Mouse (Mus musculus): ENCODE measurements around the gene Ece1.

GRCm38 (mm10) chr4:137908915-137909314, 46.9 kb downstream of the Ece1 start:
- TF ChIP-seq MAX (IDR thresholded peaks at IDR 0.05; ENCODE audit: low read depth) (no peak), POLR2AphosphoS2 (IDR thresholded peaks at IDR 0.05; ENCODE audit: insufficient read length, low read depth) (no peak), POLR2A (IDR thresholded peaks at IDR 0.05; ENCODE audit: insufficient read length, low read depth) (no peak), TCF12 (IDR thresholded peaks at IDR 0.05; ENCODE audit: insufficient read depth, poor library complexity, severe bottlenecking) (no peak), USF1 (IDR thresholded peaks at IDR 0.05; ENCODE audit: low read depth) (no peak), CEBPB (IDR thresholded peaks at IDR 0.05; ENCODE audit: insufficient read depth, poor library complexity, severe bottlenecking) (no peak), MYOG (IDR thresholded peaks at IDR 0.05; ENCODE audit: control insufficient read depth in 1 of 3, insufficient read depth in 1 of 3, insufficient read length in 2 of 3, low read depth in 2 of 3) (no peak)

Data from myocyte (in vitro differentiated cells).